ENCODE assay signal across 23 mouse cellular contexts in genomic region chr11:70012931-70013330, GRCm38 (mm10). TPM values are rescaled to one million over a fixed set of nuclear protein-coding genes. Genes with fewer than 3 reads are reported as not detected.
DNase-seq lines count a peak whose midpoint lies in the region; ATAC-seq lines count a peak whose summit lies in the region.
"Had no signal": no experiment of that assay in that cellular context is flagged by ENCODE, and none has a peak within 500 bp of the region (broad histone marks: within the 10 kb centered on the region; RNA-seq: fewer than 3 reads in every experiment).

No protein-coding gene starts in this region.

- H3K9ac ChIP-seq in midbrain, embryonic 12.5 days (replicated peaks), result 0 out of 2 replicates have a peak overlapping the region, but pooled peaks have one; percentile 4
- 0 out of 2 replicates have a peak overlapping the region, but pooled peaks have one; percentile 1 for H3K9ac ChIP-seq in neural tube, embryonic 15.5 days (replicated peaks)
- H3K9ac ChIP-seq: embryonic facial prominence, embryonic 13.5 days; embryonic facial prominence, embryonic 15.5 days; forebrain, embryonic 12.5 days had no signal

- H3K9me3 ChIP-seq in midbrain, embryonic 12.5 days, result no peaks in the 10 kb centered on the region
- no peaks in the 10 kb centered on the region for H3K9me3 ChIP-seq in midbrain, embryonic 10.5 days (replicated peaks)
- H3K9me3 ChIP-seq in neural tube, embryonic 15.5 days (replicated peaks), result no peaks in the 10 kb centered on the region
- H3K9me3 ChIP-seq: embryonic facial prominence, embryonic 13.5 days; embryonic facial prominence, embryonic 15.5 days; forebrain, embryonic 10.5 days; forebrain, embryonic 12.5 days had no signal

- H3K4me1 ChIP-seq in midbrain, embryonic 12.5 days, result peaks cover 31% of the 10 kb centered on the region
- H3K4me1 ChIP-seq in midbrain, embryonic 10.5 days, result peaks cover 44% of the 10 kb centered on the region
- H3K4me1 ChIP-seq in neural tube, embryonic 15.5 days, result peaks cover 36% of the 10 kb centered on the region

- 88% methylated on average over 9 of the region's 9 CpGs for WGBS in midbrain, embryonic 12.5 days
- WGBS in midbrain, embryonic 10.5 days, result 92% methylated on average over 9 of the region's 9 CpGs
- WGBS in neural tube, embryonic 15.5 days, result 87% methylated on average over 9 of the region's 9 CpGs

- peaks cover 59% of the 10 kb centered on the region for H3K36me3 ChIP-seq in midbrain, embryonic 12.5 days
- peaks cover 63% of the 10 kb centered on the region for H3K36me3 ChIP-seq in midbrain, embryonic 10.5 days
- H3K36me3 ChIP-seq in neural tube, embryonic 15.5 days, result peaks cover 55% of the 10 kb centered on the region

- no peak overlapping the region for H3K4me2 ChIP-seq in midbrain, embryonic 12.5 days (replicated peaks)
- H3K4me2 ChIP-seq in neural tube, embryonic 15.5 days, result no peak overlapping the region
- H3K4me2 ChIP-seq: embryonic facial prominence, embryonic 13.5 days; embryonic facial prominence, embryonic 15.5 days; forebrain, embryonic 12.5 days had no signal

- H3K27ac ChIP-seq in midbrain, embryonic 12.5 days (replicated peaks), result no peak overlapping the region
- H3K27ac ChIP-seq in midbrain, embryonic 10.5 days (replicated peaks), result no peak overlapping the region
- H3K27ac ChIP-seq in neural tube, embryonic 15.5 days (replicated peaks), result no peak overlapping the region
- H3K27ac ChIP-seq: embryonic facial prominence, embryonic 13.5 days; embryonic facial prominence, embryonic 15.5 days; forebrain, embryonic 10.5 days; forebrain, embryonic 12.5 days had no signal

- DNase-seq in heart, adult 11 months, result peak; percentile 91
- no peak for DNase-seq in heart, adult 18-20 months
- no peak for DNase-seq in midbrain, embryonic 10.5 days (ENCODE audit: low spot score)
- no peak for DNase-seq in neural tube, embryonic 10.5 days (ENCODE audit: extremely low spot score, low spot score)
- DNase-seq in urinary bladder, adult 2 months (ENCODE audit: low spot score), result peak; percentile 17
- DNase-seq in urinary bladder, postnatal 14 days (ENCODE audit: low spot score), result no peak
- DNase-seq: adrenal gland, adult 2 months; adrenal gland, postnatal 10 days; adrenal gland, postnatal 25 days; cerebellum, adult 11 months; cerebellum, adult 18-20 months; cerebellum, adult 8-10 months; cerebellum, adult 9-11 months; cerebellum, postnatal 36 days; embryo, embryonic 11 days had no signal

- no peaks in the 10 kb centered on the region for H3K27me3 ChIP-seq in midbrain, embryonic 12.5 days
- no peaks in the 10 kb centered on the region for H3K27me3 ChIP-seq in midbrain, embryonic 10.5 days (ENCODE audit: low read depth, poor library complexity, severe bottlenecking)
- H3K27me3 ChIP-seq in neural tube, embryonic 15.5 days (replicated peaks), result no peaks in the 10 kb centered on the region
- H3K27me3 ChIP-seq: embryonic facial prominence, embryonic 13.5 days; embryonic facial prominence, embryonic 15.5 days; forebrain, embryonic 12.5 days had no signal

- H3K4me3 ChIP-seq in midbrain, embryonic 12.5 days, result no peak overlapping the region
- no peak overlapping the region for H3K4me3 ChIP-seq in midbrain, embryonic 10.5 days
- no peak overlapping the region for H3K4me3 ChIP-seq in neural tube, embryonic 15.5 days (replicated peaks)
- H3K4me3 ChIP-seq: embryonic facial prominence, embryonic 13.5 days; embryonic facial prominence, embryonic 15.5 days; erythroblast, embryonic 14.5 days; forebrain, embryonic 10.5 days; forebrain, embryonic 12.5 days had no signal

- no peak for ATAC-seq in midbrain, embryonic 12.5 days (ENCODE audit: low FRiP score, low read depth)
- ATAC-seq in neural tube, embryonic 15.5 days (ENCODE audit: low FRiP score), result no peak
- ATAC-seq: forebrain, embryonic 16.5 days had no signal

RNA-seq across cellular contexts. Expression of gene Acadvl, which starts 2.3 kb away (rescaled TPM):
- 1,000 to 10,000 TPM; 1,326 to 1,372 TPM for total RNA-seq in heart, adult 18-20 months (2021)
- polyA plus RNA-seq in midbrain, embryonic 12.5 days (2016; fragmentation: Nextera tagmentation; extraction: Ambion mirVana), result 50.7 and 57.9 TPM in 2 replicates
- 42.2 and 48.6 TPM in 2 replicates for polyA plus RNA-seq in midbrain, embryonic 10.5 days (2016; fragmentation: Nextera tagmentation; extraction: Ambion mirVana)
- polyA plus RNA-seq in neural tube, embryonic 15.5 days (2015; fragmentation: Nextera tagmentation; extraction: Ambion mirVana), result 61.7 and 65.7 TPM in 2 replicates
- polyA plus RNA-seq in urinary bladder, adult 2 months (2012; rRNA removed), result 95.7 and 100 TPM in 2 replicates

RNA-seq across cellular contexts. Expression of gene Dlg4, which starts 3.8 kb away (rescaled TPM):
- total RNA-seq in heart, adult 18-20 months (2021), result 1 to 10 TPM; 5.9 to 6.8 TPM
- 23.9 and 30.2 TPM in 2 replicates for polyA plus RNA-seq in midbrain, embryonic 12.5 days (2016; fragmentation: Nextera tagmentation; extraction: Ambion mirVana)
- 16.6 and 23.8 TPM in 2 replicates for polyA plus RNA-seq in midbrain, embryonic 10.5 days (2016; fragmentation: Nextera tagmentation; extraction: Ambion mirVana)
- 20.1 and 24.7 TPM in 2 replicates for polyA plus RNA-seq in neural tube, embryonic 15.5 days (2015; fragmentation: Nextera tagmentation; extraction: Ambion mirVana)
- 28.0 and 31.9 TPM in 2 replicates for polyA plus RNA-seq in urinary bladder, adult 2 months (2012; rRNA removed)

RNA-seq across cellular contexts. Expression of gene Dvl2, which starts 12.5 kb away (rescaled TPM):
- 1 to 10 TPM; 3.4 to 4.8 TPM for total RNA-seq in heart, adult 18-20 months (2021)
- polyA plus RNA-seq in midbrain, embryonic 12.5 days (2016; fragmentation: Nextera tagmentation; extraction: Ambion mirVana), result 45.3 and 49.2 TPM in 2 replicates
- 52.1 and 54.1 TPM in 2 replicates for polyA plus RNA-seq in midbrain, embryonic 10.5 days (2016; fragmentation: Nextera tagmentation; extraction: Ambion mirVana)
- 22.6 and 25.1 TPM in 2 replicates for polyA plus RNA-seq in neural tube, embryonic 15.5 days (2015; fragmentation: Nextera tagmentation; extraction: Ambion mirVana)
- 11.9 and 16.7 TPM in 2 replicates for polyA plus RNA-seq in urinary bladder, adult 2 months (2012; rRNA removed)

RNA-seq across cellular contexts. Expression of gene Phf23, which starts 17.4 kb away (rescaled TPM):
- 10 to 100 TPM; 18.4 to 19.7 TPM for total RNA-seq in heart, adult 18-20 months (2021)
- 89.4 and 96.5 TPM in 2 replicates for polyA plus RNA-seq in midbrain, embryonic 12.5 days (2016; fragmentation: Nextera tagmentation; extraction: Ambion mirVana)
- 95.1 and 96.3 TPM in 2 replicates for polyA plus RNA-seq in midbrain, embryonic 10.5 days (2016; fragmentation: Nextera tagmentation; extraction: Ambion mirVana)
- polyA plus RNA-seq in neural tube, embryonic 15.5 days (2015; fragmentation: Nextera tagmentation; extraction: Ambion mirVana), result 53.5 and 57.8 TPM in 2 replicates
- 35.8 and 36.4 TPM in 2 replicates for polyA plus RNA-seq in urinary bladder, adult 2 months (2012; rRNA removed)

RNA-seq across cellular contexts. Expression of gene Gabarap, which starts 22.0 kb away (rescaled TPM):
- 100 to 1,000 TPM; 285 to 320 TPM for total RNA-seq in heart, adult 18-20 months (2021)
- 552 and 567 TPM in 2 replicates for polyA plus RNA-seq in midbrain, embryonic 12.5 days (2016; fragmentation: Nextera tagmentation; extraction: Ambion mirVana)
- polyA plus RNA-seq in midbrain, embryonic 10.5 days (2016; fragmentation: Nextera tagmentation; extraction: Ambion mirVana), result 409 and 454 TPM in 2 replicates
- 549 and 565 TPM in 2 replicates for polyA plus RNA-seq in neural tube, embryonic 15.5 days (2015; fragmentation: Nextera tagmentation; extraction: Ambion mirVana)
- polyA plus RNA-seq in urinary bladder, adult 2 months (2012; rRNA removed), result 374 and 440 TPM in 2 replicates

Comparison
In these comparisons a context has a peak if more than half of its experiments do, and no peak if none do; other contexts are left out.
1. DNase-seq: peak in heart, adult 11 months (single experiment) and urinary bladder, adult 2 months (single experiment); none in heart, adult 18-20 months (0 of 2), midbrain, embryonic 10.5 days (single experiment), neural tube, embryonic 10.5 days (single experiment) and urinary bladder, postnatal 14 days (single experiment).